Comparison of ENCODE assay signal across 18 mouse cellular contexts in the genomic region with DNA sequence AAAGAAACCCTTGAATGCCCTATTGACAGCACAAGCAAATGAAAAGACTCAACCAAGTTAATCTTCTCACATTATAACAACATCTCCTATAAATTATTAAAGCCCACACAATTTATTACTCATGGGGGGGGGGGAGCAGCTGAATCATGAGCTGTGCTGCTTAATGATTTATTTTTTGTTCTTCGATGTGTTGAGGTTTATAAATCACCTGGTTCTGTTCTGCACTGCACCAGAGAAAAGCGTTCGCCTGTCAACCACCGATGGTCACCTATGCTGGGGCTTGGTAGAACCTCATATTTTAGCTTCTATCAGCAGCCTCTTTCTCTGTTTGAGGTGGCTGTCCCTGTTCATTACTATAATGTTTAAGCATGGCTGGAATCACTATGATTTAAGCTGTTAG.
"Had no signal": no experiment of that assay in that cellular context is flagged by ENCODE, and none has a peak within 500 bp of the region (broad histone marks: within the 10 kb centered on the region; RNA-seq: fewer than 3 reads in every experiment).

No protein-coding gene starts in this region.

- ATAC-seq: midbrain, embryonic 16.5 days had no signal

- H3K4me1 ChIP-seq: neural tube, embryonic 13.5 days; neural tube, embryonic 15.5 days had no signal

- H3K27me3 ChIP-seq: midbrain, embryonic 12.5 days; neural tube, embryonic 13.5 days; neural tube, embryonic 15.5 days had no signal

- H3K4me2 ChIP-seq: lung, embryonic 14.5 days; midbrain, embryonic 12.5 days; neural tube, embryonic 13.5 days; neural tube, embryonic 15.5 days had no signal

- H3K27ac ChIP-seq: midbrain, embryonic 10.5 days; midbrain, embryonic 12.5 days; neural tube, embryonic 13.5 days; neural tube, embryonic 15.5 days had no signal

- H3K9ac ChIP-seq: lung, embryonic 14.5 days; midbrain, embryonic 12.5 days; neural tube, embryonic 13.5 days; neural tube, embryonic 15.5 days had no signal

- H3K9me3 ChIP-seq: midbrain, embryonic 10.5 days; midbrain, embryonic 12.5 days; neural tube, embryonic 13.5 days; neural tube, embryonic 15.5 days had no signal

- H3K36me3 ChIP-seq: midbrain, embryonic 10.5 days; midbrain, embryonic 12.5 days; neural tube, embryonic 13.5 days; neural tube, embryonic 15.5 days had no signal

- DNase-seq: lung, embryonic 14.5 days; lung, postnatal 10 days; lung, postnatal 4 days; midbrain, embryonic 14.5 days; retina, postnatal 1 day; right cerebral cortex, adult 18-20 months; right cerebral cortex, postnatal 25 days; right cerebral cortex, postnatal 4 days; spleen, adult 18-20 months; thymus, adult 18-20 months; thymus, postnatal 14 days; thymus, postnatal 36 days had no signal

- H3K4me3 ChIP-seq: midbrain, embryonic 10.5 days; midbrain, embryonic 12.5 days; myocyte; neural tube, embryonic 13.5 days; neural tube, embryonic 15.5 days had no signal
